Mouse (Mus musculus) cerebellum, adult 8-10 months (tissue): ENCODE data around the gene Sulf2.

Experiments used
- DNase-seq: peaks from one replicate; pipeline ENCODE4 v3.0.0; 2022

The Sulf2 gene

DNA sequence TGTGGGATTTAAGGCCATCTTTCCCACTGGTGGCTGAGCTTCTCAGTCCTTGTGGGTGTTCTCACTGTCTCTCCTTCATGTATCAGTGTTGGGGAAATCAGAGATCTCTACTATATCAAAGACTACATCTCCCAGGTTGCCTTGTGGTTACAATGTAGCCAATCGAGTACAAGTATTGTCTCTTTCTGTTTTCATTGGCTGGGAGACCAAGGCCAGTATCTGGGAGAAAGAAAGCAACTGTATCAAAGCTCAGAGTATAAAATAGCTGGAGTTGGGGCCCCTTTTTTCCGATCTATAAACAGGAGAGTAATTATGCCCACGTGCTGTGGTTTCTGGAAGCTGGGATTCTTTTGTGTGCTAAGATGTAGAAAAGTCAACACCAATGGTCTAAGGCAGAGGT, 19.7 kb upstream of the Sulf2 start:
- no peak for DNase-seq

DNA sequence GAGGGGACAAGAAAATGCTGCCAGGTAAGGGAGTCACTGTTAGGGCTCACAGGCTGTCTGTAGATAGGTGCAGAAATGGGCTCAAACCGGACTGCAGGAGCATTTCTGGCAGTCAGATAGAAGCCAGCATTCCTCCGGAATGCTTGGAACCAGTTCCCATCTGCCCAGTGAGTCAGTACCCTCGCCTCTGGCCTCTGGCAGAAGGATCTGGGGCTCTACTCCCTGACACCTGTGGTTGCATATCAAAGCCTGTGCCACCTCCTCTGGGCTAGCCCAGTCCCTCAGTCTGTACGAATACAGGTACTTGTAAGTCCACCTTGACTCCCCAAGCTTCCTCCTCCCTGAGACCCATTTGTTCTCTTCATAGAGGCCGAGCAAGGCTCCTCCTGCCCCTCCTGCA, 17.7 kb upstream of the Sulf2 start:
- DNase-seq: no peak

DNA sequence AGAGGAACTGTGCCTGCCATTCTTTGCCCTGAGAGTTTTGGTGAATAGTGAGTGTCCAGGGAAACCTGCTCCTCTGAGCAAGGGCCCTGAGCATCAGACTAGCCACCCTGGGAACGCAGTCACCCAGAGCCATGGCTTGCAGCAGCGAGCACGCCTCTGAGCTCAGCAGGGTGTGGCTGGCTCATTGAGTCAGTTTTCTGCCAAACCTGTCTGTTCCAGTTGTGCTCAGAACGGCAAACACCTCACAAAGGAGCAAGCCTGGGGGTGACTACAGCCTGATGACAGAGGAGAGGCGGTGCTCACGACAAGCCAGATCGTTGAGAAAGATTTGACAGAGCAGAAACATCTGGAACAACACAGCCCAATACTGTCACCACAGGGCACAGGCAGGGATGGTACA, 14.7 kb upstream of the Sulf2 start:
- DNase-seq: no peak

DNA sequence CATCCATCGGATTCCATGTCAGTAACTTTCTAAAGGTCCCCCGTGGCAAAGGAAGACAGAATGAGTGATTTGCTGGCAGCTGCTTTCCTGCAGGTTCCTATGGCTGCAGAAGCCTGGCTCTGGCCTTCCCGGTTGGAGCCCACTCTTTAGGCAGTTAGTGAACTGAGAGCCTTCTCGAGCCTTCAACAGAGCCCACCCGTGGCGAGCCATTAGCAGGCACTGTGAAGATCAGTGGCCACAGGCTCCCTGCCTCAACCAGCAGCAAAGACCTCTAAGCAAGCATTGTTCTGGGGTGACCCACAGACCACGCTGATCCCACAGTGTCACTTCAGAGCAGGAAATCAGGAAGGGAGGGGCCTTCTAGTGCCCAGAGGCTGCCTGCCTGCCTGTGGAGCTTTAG, 13.4 kb upstream of the Sulf2 start:
- no peak for DNase-seq

DNA sequence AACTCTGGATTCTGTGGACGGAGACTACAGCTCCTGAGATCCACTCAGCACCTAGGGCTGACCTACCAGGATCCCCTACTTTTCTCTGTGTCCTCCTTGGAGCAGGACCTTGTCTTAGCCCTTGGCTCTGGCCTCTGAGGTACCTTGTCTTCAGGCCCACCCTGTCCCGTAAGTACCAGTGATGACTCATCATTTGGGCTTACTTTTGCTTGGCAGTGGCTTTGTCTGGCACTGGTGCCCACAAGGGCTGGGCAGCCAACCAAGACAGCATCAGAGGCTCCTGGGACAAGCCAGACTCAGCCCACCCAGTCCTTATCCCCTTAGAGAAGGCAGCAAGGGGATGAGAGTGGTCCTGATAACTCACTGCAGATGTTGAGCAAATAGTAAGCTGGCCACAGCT, 11.9 kb upstream of the Sulf2 start:
- no peak for DNase-seq

DNA sequence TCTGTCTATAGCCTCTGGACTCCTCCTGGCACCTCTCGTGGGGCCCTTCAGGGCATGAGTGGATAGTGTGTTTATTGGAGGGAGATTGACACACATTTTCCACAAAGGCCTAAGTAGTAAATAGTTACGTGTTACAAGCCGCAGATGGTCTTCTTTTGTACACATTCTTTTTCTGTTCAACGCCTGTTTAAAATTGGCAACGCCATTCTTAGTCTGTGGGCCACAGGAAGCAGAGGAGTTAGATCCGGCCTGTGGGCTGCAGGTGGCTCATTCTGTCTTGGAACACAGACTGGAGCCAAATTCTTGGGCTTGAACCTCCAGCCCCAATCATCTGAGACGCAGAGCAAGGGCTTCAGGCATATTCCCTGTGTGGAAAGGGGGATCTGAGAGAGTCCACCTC, 9.9 kb upstream of the Sulf2 start:
- no peak for DNase-seq

DNA sequence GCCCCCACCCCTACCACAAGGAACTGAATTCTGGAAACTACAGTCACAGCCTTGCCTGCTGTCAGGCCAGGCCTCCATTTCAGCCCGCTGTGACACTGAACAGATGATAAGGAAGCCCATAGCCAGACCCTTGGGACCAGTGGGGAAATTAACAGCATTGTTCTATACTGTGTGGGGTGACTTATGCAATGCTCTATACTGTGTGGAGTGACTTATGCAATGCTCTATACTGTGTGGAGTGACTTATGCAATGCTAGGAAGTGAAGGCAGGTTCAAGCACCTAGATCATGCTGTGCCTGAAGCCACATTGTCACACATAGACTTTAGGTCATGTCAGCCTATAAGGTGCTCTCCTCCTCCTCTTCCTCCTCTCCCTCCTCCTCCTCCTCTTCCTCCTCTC, 9.1 kb upstream of the Sulf2 start:
- DNase-seq: no peak

DNA sequence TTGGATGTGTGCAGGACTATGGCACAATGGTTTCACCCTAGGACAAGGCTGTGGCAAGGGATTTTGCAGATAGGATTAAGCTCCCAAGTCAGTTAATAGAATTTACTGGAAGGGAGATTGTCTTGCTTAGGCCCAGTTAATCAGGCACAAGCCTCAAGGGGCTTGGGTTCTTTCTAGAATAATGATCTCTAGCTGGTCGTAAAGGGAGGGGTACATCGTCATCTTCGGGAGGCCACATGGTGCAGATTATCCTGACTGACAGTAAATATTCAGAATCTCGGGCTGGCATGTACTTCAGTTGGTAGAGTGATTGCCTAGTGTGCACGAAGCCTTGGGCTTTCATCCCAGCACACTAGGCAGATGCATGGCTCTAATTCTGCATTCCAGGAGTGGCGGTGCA, 8.5 kb upstream of the Sulf2 start:
- no peak for DNase-seq

DNA sequence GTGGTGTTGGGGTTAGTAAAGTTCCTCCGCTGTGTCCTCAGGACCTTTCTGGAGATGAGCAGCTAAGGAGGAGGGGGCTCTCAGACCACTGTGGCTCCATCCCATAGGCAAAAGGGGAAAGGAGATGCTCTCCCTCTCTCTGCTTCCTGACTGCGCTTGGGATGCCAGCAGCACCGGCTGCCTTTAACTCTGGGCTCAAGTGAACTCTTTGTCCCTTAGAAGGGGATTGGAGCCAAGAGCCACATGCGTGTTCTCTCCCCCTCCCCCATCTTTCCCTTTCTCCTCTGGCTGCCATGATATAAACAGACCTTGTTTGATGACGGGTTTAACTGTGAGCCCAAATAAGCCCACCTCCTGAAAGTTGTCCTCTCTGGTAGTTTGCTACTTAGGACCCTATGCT, 7.8 kb upstream of the Sulf2 start:
- DNase-seq: no peak

DNA sequence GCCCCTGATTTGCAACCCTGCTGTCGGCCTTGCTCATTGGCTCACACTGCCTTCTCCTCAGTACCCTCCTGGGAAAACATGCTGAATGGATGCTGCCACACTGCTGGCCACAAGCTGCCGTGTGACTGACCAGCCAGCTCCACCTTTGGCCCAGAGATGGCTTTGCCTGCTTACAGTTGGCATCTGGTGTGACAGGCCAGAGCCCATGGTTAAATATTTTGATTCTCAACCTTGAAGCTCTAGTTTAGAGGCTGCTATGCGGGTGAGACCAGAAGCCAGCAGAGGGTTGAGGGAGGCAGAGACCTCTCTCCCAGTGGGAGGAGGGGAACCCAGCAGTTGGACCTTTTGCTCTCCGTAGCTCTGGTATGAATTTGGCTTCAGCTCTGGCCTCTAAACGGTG, 6.7 kb upstream of the Sulf2 start:
- no peak for DNase-seq

DNA sequence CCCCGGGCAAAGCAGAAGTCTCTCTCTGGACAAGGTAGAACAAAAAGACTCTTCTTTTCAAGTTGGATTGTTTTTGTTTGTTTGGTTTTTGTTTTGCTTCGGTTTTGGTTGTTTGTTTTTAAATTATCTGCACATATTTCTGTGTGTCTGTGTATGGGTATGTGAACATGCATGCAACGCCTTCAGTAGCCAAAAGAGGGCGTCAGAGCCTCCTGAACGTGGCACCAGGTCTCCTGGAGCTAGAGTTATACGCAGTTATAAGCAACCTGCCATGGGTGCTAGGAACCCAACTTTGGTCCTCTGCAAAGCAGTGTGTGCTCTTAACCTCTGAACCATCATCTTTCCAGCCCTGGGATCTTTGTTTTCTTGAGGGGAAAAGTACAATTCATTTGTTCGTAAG, 3.8 kb upstream of the Sulf2 start:
- DNase-seq: no peak

DNA sequence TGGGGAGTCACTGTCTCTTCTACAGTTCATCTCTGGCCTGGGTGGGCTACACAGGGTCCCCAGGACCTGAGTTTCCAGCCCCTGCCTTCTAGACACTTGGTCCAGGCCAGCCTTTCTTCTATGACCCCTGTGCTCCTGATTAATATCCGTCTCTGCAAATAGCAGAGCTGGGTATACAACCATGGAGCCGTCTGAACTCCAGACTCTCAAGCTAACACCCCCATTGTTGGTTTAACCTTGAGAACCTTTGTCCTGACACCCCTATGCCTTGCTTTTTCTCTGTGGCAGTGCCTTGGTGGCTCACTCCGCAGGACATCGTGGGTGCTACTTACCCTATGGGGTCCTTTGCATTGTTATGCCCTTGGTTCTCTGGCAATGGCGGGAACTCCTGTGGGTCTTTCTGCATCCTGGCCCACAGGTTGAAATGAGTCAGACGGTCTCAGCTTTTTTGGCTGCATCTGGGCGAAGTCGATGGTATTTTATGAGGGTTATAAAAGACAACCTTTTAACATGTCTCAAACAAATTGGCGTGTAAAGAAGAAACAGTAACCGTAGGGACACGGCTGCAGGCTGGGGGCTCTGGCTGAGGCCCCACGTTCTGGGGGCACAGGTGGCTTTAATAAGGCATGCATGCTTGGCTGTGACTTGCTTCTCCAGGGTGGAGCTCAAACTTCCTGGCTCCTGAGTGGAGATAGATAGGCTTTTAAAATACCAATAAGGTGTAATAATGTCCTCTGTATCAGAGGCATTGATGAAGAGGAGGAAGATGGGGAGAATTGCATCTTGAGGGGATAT, 2.5 kb upstream of the Sulf2 start:
- no peak for DNase-seq

DNA sequence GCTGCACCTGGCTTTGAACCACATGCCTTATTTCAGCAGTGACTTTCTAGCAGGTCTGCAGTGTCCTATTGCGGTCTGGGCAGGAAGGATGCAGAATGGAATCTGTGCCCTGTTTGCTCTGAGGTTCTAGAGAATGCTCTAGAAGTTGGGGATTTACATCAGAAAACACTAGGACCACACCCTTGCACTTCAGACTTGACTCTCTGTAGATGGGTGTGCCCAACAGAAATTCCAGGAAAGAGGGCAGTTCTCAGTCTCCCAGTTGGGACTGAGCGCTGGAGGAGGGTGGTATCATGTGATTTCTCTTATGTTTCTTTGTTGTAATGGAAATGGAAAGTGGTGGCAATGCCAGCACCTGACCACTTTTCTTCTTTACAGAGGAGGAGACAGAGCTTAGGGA, 1.7 kb upstream of the Sulf2 start:
- DNase-seq: no peak

DNA sequence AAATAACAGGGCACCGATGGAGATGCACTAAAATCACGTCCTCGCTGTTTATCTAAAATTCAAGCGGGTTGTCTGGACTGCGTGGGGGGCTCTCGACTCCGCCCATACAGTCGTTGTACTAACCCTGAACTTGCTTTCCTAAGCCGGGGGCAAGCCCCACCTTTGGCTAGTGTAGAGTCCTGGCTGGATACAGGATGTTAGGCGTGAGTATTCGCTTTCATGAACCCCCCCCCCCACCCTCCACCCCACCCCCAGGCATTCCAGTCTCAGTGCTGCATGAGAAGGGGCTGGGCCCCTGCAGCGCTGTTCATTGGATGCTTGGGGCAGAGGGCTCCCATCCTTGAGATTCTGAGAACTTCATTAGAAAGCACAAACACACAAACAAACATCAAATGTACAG, 659 bp upstream of the Sulf2 start:
- DNase-seq: no peak

DNA sequence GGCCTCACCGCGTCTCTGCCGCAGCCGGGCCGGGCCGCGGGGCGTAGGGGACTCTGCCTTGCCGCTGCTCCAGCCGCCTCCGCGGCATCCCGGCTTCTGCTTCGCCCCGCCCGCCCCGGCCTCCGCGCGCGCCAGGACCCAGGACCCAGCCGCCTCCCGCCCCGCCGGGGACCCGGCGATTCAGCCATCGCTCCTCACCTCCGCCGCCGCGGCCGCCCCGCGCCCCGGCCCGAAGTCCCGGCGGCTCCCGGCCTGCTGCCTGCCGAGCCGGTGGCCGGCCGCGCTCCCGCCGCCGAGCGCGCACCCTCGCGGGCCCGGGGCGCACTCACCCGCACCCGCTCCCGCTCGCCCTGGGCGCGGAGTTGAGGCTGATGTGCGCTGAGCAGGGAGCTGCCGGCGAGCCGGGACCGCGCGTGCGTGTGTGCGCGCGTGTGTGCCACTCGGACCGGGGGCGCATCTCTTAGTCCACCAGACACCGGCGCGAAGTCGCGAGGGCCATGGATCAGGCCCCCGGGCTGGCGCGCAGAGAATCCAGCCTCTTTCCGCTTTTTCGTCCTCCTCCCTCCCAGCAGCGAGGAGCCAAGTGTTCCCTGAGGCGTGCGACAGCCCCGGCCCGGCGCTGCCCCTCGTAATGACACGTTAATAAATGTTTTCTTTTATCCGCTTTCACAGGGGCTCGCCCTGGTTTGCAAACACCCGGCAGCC, 562 bp downstream of the Sulf2 start:
- DNase-seq: no peak

DNA sequence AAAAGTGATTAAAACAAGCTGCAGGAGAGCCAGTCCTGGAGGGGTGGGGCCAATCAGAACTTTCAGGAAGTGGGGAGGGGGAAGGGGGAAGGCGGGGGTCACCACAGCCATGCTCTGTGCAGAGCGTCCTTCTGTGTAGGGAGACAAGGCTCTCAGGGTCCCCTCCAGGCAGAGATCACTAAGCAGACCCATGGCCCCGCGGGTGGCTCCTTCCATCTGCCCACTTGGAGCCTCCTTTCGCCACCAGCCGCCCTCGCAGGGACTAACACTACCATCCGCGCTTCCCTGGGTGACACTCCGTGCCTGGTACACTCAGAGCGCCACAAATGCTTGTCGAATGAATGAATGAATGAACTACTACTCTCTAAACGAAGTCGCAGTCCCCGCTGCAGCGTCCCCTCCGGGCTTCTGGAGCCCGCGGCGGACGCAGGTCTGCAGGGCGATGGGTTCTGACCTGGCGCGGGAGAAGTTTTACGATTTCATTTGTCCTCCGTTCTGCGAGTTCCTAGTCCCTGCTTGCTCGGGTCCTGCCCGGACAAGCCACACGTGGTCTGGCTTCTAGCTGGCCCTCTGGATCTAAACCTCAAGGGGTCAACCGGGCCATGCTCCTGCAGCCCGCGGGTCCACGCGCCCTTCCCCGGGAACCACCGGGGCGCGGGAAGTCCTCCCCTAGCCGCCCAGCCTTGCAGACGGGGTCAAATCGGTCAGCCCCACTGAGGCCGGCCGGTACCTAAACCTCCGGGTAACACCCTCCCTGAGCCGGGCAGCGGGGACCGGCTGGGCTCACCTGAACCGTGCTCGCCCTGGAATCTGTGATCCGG, 1.4 kb downstream of the Sulf2 start:
- no peak for DNase-seq

DNA sequence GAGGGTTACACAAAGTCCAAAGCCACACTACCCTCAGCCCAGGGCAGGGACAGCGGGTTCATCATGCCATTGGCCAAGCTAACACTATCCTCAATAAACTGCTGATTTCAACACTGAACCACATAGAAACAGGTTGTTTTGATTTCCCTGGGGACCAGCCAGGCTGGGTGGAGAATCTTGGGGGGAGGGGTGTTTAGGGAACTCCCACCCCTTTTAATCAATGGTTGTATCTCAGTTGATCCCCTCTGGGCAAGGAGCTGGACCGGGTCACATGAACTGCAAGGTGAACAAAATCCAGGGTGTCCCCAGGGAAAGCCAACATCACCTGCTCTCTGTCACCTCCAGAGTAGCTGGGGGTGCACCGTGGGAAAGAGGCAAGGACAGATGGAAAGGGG, 2.1 kb downstream of the Sulf2 start:
- DNase-seq: no peak

DNA sequence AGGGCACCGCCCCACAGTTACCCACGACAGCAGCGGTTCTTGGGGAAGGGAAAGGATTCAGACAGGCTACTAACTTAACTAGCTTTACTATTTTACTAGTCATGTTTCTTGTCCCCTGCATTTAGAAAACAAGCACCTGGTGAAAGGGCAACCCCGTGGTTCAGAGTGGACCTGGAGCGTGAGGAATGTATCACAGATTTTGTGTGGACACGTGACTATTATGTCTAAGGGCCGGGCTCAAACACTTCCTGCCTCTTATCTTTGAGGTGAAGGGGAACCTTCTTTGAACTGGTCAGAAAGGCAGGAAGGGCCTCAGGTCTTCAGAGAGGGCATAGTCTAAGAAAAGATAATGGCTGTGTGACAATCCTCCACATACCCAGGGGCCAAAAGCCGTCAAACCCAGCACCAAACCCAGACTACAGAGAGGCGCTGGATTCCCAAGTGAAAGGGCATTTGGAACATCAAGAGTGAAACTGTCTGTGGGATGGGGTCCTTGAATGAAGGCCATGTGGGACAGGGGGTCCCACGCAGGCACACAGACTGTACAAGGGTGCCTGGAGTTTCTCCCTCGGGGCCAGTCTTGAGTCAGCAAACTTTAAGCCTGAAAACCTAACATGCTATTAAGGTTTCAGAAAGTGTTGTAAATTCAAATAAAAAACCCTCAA, 2.6 kb downstream of the Sulf2 start:
- no peak for DNase-seq

DNA sequence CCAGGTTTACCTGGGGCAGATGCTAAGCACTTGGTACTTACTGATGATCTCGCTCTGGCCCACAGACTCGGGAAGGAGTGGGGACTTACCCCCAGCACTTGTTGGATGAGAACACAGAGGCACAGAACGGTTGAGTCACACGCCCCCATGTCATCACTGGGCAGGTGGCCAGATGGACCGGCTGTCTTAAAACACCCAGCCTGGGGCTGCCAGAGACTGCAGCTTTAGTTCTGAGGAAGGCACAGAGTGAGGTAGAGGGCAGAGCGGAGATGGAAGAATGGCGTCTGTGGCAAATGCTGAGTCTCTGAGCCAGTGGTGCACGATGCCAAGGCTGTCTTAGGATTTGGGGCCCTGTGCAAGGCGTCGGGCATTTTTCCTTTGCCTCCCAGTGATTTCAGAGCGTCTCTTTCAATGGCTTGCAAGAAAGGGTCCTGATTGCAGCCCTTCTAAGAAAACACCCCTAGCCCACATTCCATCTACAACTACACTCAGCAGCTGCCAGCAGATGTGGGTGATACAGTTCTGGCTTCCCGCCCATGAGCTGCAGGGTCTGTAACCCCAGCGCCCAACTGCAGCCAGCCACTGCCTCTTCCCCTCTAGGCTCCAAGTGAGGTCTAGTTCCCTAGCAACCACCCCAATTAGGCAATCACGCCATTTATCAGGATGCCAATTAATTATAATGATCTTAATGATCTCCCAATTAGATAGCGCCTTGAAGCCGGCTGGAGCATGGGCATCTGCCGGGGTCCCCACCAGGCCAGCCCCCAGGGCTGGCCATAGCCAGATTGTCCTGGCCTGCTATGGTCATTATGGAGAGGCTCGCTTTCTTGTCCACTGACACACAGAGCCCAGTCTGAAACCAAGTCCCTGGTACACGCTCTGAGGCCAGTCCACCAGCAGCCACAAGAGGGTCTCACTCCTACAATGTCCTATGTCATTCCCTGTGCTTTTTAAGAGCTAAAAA, 3.7 kb downstream of the Sulf2 start:
- DNase-seq: peak; percentile 18

DNA sequence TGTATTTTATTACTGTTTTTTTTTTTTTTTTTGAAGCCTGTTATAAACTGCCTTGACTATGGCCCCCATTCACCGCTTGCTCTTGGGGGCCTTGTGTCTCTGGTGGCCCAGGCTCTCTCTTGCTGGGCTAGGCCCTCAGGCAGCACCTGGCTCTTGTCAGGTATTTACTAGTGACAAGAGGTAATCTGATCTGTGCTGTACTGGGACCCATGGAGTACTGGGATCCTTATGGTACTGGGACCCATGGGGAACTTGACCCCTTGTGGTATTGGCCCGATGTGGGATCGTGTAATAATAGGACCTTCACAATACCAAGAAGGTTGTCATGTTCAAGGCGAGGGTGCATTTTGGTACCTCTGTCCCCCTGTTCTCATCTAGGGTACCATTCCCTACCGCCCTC, 4.9 kb downstream of the Sulf2 start:
- no peak for DNase-seq

DNA sequence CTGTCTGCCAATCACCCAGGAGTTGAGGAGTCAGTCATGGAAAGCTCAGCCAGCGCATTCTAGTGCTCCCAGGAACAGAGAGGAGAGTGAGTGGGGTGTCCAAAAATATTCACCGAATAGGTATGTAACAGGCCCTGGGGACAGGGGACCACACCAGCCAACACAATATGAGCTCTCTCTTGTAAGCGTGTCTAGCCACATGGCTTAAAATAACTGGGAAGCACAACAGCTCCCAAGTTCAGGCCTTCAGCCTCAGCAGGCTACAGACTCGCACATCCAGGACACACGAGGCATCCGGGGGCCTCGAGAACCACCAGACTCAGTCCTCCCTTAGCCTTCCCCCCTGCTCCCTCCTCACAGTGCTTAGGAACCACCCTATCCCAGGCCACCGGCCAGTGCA, 6.0 kb downstream of the Sulf2 start:
- no peak for DNase-seq

DNA sequence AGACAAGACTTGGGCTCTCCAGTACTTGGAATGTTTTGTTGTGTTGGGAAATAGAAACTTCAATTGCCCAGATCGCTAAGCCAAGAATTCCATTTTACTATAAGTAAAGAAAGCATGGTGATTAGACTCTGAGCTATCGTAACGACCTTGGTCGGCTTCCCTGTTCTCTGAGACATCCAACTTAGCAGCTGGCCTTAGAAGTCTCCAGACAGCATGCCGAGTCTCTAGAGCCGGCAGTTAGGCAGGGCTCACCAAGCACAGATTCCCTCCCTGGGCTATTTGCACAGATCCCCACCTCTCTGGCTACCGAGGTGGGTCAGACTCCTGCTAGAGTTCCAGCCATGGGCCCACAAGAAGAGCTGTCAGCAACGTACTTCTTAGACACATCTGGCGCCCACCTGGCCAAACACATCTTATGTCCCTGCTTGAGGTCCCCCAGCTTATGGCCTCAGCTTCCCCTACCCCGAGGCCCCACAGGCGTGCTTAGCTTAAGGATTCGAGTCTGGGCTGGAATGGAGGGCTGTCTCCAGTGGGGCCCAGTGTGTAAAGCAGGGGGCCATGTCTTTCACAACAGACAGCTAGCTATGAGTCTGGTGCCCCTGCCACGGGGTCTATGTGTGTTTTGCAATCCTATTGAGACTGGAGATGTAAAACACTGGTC, 6.7 kb downstream of the Sulf2 start:
- DNase-seq: no peak
